Comparison of ENCODE assay signal across 27 mouse cellular contexts in genomic region chr14:88072880-88073468, GRCm38 (mm10).
"Had no signal": no experiment of that assay in that cellular context is flagged by ENCODE, and none has a peak within 500 bp of the region (broad histone marks: within the 10 kb centered on the region; RNA-seq: fewer than 3 reads in every experiment).

No protein-coding gene starts in this region.

- H3K4me1 ChIP-seq: heart, embryonic 10.5 days; heart, embryonic 12.5 days; hindbrain, embryonic 10.5 days; hindbrain, embryonic 12.5 days; intestine, embryonic 15.5 days; limb, embryonic 10.5 days; limb, embryonic 12.5 days; liver, embryonic 13.5 days; liver, embryonic 15.5 days had no signal

- H3K9me3 ChIP-seq: heart, embryonic 10.5 days; heart, embryonic 12.5 days; hindbrain, embryonic 10.5 days; hindbrain, embryonic 12.5 days; intestine, embryonic 15.5 days; limb, embryonic 10.5 days; limb, embryonic 12.5 days; liver, embryonic 13.5 days; liver, embryonic 15.5 days had no signal

- H3K4me2 ChIP-seq: heart, embryonic 12.5 days; hindbrain, embryonic 12.5 days; hindbrain, embryonic 14.5 days; intestine, embryonic 15.5 days; limb, embryonic 12.5 days; liver, embryonic 11.5 days; liver, embryonic 13.5 days; liver, embryonic 15.5 days had no signal

- H3K36me3 ChIP-seq: heart, embryonic 10.5 days; heart, embryonic 12.5 days; hindbrain, embryonic 10.5 days; hindbrain, embryonic 12.5 days; intestine, embryonic 15.5 days; limb, embryonic 10.5 days; limb, embryonic 12.5 days; liver, embryonic 13.5 days; liver, embryonic 15.5 days had no signal

- H3K27ac ChIP-seq: gastrocnemius, adult 2 months; heart, embryonic 10.5 days; hindbrain, embryonic 10.5 days; hindbrain, embryonic 12.5 days; hindbrain, embryonic 14.5 days; intestine, embryonic 15.5 days; layer of hippocampus, adult 2 months; left cerebral cortex, adult 2 months; limb, embryonic 10.5 days; limb, embryonic 12.5 days; liver, embryonic 13.5 days; liver, embryonic 15.5 days had no signal

- DNase-seq: forebrain, postnatal 0 days; gastrocnemius, adult 2 months; gastrocnemius, postnatal 10 days; gastrocnemius, postnatal 25 days; heart, adult 18-20 months; heart, postnatal 10 days; heart, postnatal 4 days; kidney, adult 8-10 months; kidney, postnatal 14 days; kidney, postnatal 36 days; liver; liver, embryonic 13.5 days had no signal

- ATAC-seq: forebrain, postnatal 0 days; hindbrain, embryonic 16.5 days; inflammation-experienced regulatory T-cells, adult 6 months; intestine, embryonic 15.5 days; intestine, postnatal 0 days had no signal

- H3K4me3 ChIP-seq: gastrocnemius, adult 2 months; heart, embryonic 10.5 days; heart, embryonic 12.5 days; hindbrain, embryonic 10.5 days; hindbrain, embryonic 12.5 days; intestine, embryonic 15.5 days; layer of hippocampus, adult 2 months; left cerebral cortex, adult 2 months; limb, embryonic 10.5 days; limb, embryonic 12.5 days; liver, embryonic 13.5 days; liver, embryonic 15.5 days had no signal

- H3K9ac ChIP-seq: forebrain, postnatal 0 days; heart, embryonic 12.5 days; hindbrain, embryonic 12.5 days; hindbrain, embryonic 14.5 days; intestine, embryonic 15.5 days; limb, embryonic 12.5 days; liver, embryonic 13.5 days; liver, embryonic 15.5 days had no signal

- H3K27me3 ChIP-seq: heart, embryonic 12.5 days; hindbrain, embryonic 12.5 days; intestine, embryonic 15.5 days; limb, embryonic 12.5 days; liver, embryonic 13.5 days; liver, embryonic 15.5 days had no signal
